Mouse (Mus musculus): ENCODE results near the gene Ttll1. TPM values are rescaled to one million over a fixed set of nuclear protein-coding genes. Genes with fewer than 3 reads are reported as not detected.

The Ttll1 gene
- polyA plus RNA-seq, 1 experiment from 2014 or later = 19.2 TPM

GRCm38 (mm10) chr15:83452219-83452760, 58.4 kb downstream of the Ttll1 start:
- ATAC-seq (ENCODE audit: insufficient number of reproducible peaks, insufficient read depth, low FRiP score, low read depth) = no peak
- peaks cover 26% of the 10 kb centered on the region for H3K4me1 ChIP-seq (ENCODE audit: control insufficient read depth, insufficient read depth, low read length)
- no peaks in the 10 kb centered on the region for H3K36me3 ChIP-seq (ENCODE audit: control insufficient read depth, insufficient read depth, low read length)
- peak overlapping the region; percentile 34; the same call in 1 of the 2 replicates for H3K27ac ChIP-seq (ENCODE audit: low read length)
- H3K9me3 ChIP-seq (ENCODE audit: control insufficient read depth, low read depth, low read length) = no peaks in the 10 kb centered on the region
- no peak overlapping the region for H3K9ac ChIP-seq (replicated peaks; ENCODE audit: low read depth, low read length)
- WGBS = 74% methylated on average over 7 of the region's 7 CpGs
- no peaks in the 10 kb centered on the region for H3K27me3 ChIP-seq (ENCODE audit: control insufficient read depth, insufficient read depth, low read length)
- H3K4me2 ChIP-seq (replicated peaks; ENCODE audit: low read depth, low read length) = no peak overlapping the region
- no peak overlapping the region for H3K4me3 ChIP-seq (ENCODE audit: low read depth, low read length)

GRCm38 (mm10) chr15:83451621-83452210, 59.0 kb downstream of the Ttll1 start:
- no peaks in the 10 kb centered on the region for H3K9me3 ChIP-seq (ENCODE audit: control insufficient read depth, low read depth, low read length)
- no peak overlapping the region for H3K4me2 ChIP-seq (replicated peaks; ENCODE audit: low read depth, low read length)
- H3K4me1 ChIP-seq (ENCODE audit: control insufficient read depth, insufficient read depth, low read length) = peaks cover 29% of the 10 kb centered on the region
- no peak overlapping the region for H3K4me3 ChIP-seq (ENCODE audit: low read depth, low read length)
- H3K27ac ChIP-seq (ENCODE audit: low read length) = peak overlapping the region; percentile 34; the same call in 1 of the 2 replicates
- peak; percentile 49; the same call in 1 of the 2 replicates for ATAC-seq (ENCODE audit: insufficient number of reproducible peaks, insufficient read depth, low FRiP score, low read depth)
- H3K27me3 ChIP-seq (ENCODE audit: control insufficient read depth, insufficient read depth, low read length) = no peaks in the 10 kb centered on the region
- no peak overlapping the region for H3K9ac ChIP-seq (replicated peaks; ENCODE audit: low read depth, low read length)
- WGBS = 58% methylated on average over 7 of the region's 7 CpGs
- no peaks in the 10 kb centered on the region for H3K36me3 ChIP-seq (ENCODE audit: control insufficient read depth, insufficient read depth, low read length)

- Histone ChIP-seq H3K27ac (ENCODE audit: low read length) (no peak overlapping the region), H3K36me3 (ENCODE audit: control insufficient read depth, insufficient read depth, low read length) (no peaks in the 10 kb centered on the region), H3K27me3 (ENCODE audit: control insufficient read depth, insufficient read depth, low read length) (no peaks in the 10 kb centered on the region), H3K9me3 (ENCODE audit: control insufficient read depth, low read depth, low read length) (no peaks in the 10 kb centered on the region), H3K4me3 (ENCODE audit: low read depth, low read length) (no peak overlapping the region), H3K4me2 (replicated peaks; ENCODE audit: low read depth, low read length) (no peak overlapping the region), H3K4me1 (ENCODE audit: control insufficient read depth, insufficient read depth, low read length) (peaks cover 40% of the 10 kb centered on the region), H3K9ac (replicated peaks; ENCODE audit: low read depth, low read length) (no peak overlapping the region)
- 92% methylated on average over 2 of the region's 2 CpGs for WGBS
- no peak for ATAC-seq (ENCODE audit: insufficient number of reproducible peaks, insufficient read depth, low FRiP score, low read depth)
These were observed 60.7 kb downstream of the Ttll1 start for GRCm38 (mm10) chr15:83450007-83450406.

GRCm38 (mm10) chr15:83448646-83449045, 62.0 kb downstream of the Ttll1 start:
- Histone ChIP-seq H3K9ac (replicated peaks; ENCODE audit: low read depth, low read length) (no peak overlapping the region), H3K9me3 (ENCODE audit: control insufficient read depth, low read depth, low read length) (no peaks in the 10 kb centered on the region), H3K36me3 (ENCODE audit: control insufficient read depth, insufficient read depth, low read length) (no peaks in the 10 kb centered on the region), H3K4me3 (ENCODE audit: low read depth, low read length) (no peak overlapping the region), H3K27ac (ENCODE audit: low read length) (no peak overlapping the region), H3K4me1 (ENCODE audit: control insufficient read depth, insufficient read depth, low read length) (peaks cover 44% of the 10 kb centered on the region), H3K27me3 (ENCODE audit: control insufficient read depth, insufficient read depth, low read length) (no peaks in the 10 kb centered on the region), H3K4me2 (replicated peaks; ENCODE audit: low read depth, low read length) (no peak overlapping the region)
- ATAC-seq (ENCODE audit: insufficient number of reproducible peaks, insufficient read depth, low FRiP score, low read depth) = no peak
- whole genome bisulfite sequencing = 57% methylated on average over 5 of the region's 5 CpGs

- Histone ChIP-seq H3K9ac (replicated peaks; ENCODE audit: low read depth, low read length) (no peak overlapping the region), H3K36me3 (ENCODE audit: control insufficient read depth, insufficient read depth, low read length) (no peaks in the 10 kb centered on the region), H3K9me3 (ENCODE audit: control insufficient read depth, low read depth, low read length) (no peaks in the 10 kb centered on the region), H3K27me3 (ENCODE audit: control insufficient read depth, insufficient read depth, low read length) (no peaks in the 10 kb centered on the region), H3K27ac (ENCODE audit: low read length) (no peak overlapping the region; the same call in 1 of the 2 replicates), H3K4me2 (replicated peaks; ENCODE audit: low read depth, low read length) (no peak overlapping the region), H3K4me3 (ENCODE audit: low read depth, low read length) (no peak overlapping the region), H3K4me1 (ENCODE audit: control insufficient read depth, insufficient read depth, low read length) (peaks cover 44% of the 10 kb centered on the region)
- no peak for ATAC-seq (ENCODE audit: insufficient number of reproducible peaks, insufficient read depth, low FRiP score, low read depth)
- 44% methylated on average over 10 of the region's 10 CpGs for WGBS
These were observed 62.7 kb downstream of the Ttll1 start for GRCm38 (mm10) chr15:83447791-83448544.

GRCm38 (mm10) chr15:83445908-83446307, 64.8 kb downstream of the Ttll1 start:
- peak; percentile 50; the same call in 1 of the 2 replicates for ATAC-seq (ENCODE audit: insufficient number of reproducible peaks, insufficient read depth, low FRiP score, low read depth)
- 46% methylated on average over 2 of the region's 2 CpGs for WGBS
- H3K4me2 ChIP-seq (replicated peaks; ENCODE audit: low read depth, low read length) = no peak overlapping the region

GRCm38 (mm10) chr15:83445383-83445782, 65.3 kb downstream of the Ttll1 start:
- WGBS = 70% methylated on average over 5 of the region's 5 CpGs
- no peak overlapping the region for H3K27ac ChIP-seq (ENCODE audit: low read length)
- no peaks in the 10 kb centered on the region for H3K9me3 ChIP-seq (ENCODE audit: control insufficient read depth, low read depth, low read length)
- no peak overlapping the region for H3K9ac ChIP-seq (replicated peaks; ENCODE audit: low read depth, low read length)
- H3K4me2 ChIP-seq (replicated peaks; ENCODE audit: low read depth, low read length) = no peak overlapping the region
- no peak overlapping the region for H3K4me3 ChIP-seq (ENCODE audit: low read depth, low read length)
- no peaks in the 10 kb centered on the region for H3K27me3 ChIP-seq (ENCODE audit: control insufficient read depth, insufficient read depth, low read length)
- no peak for ATAC-seq (ENCODE audit: insufficient number of reproducible peaks, insufficient read depth, low FRiP score, low read depth)
- H3K4me1 ChIP-seq (ENCODE audit: control insufficient read depth, insufficient read depth, low read length) = peaks cover 34% of the 10 kb centered on the region
- H3K36me3 ChIP-seq (ENCODE audit: control insufficient read depth, insufficient read depth, low read length) = no peaks in the 10 kb centered on the region

More at GRCm38 (mm10) chr15:83445908-83446307, 64.8 kb downstream of the Ttll1 start:
- Histone ChIP-seq H3K9ac (replicated peaks; ENCODE audit: low read depth, low read length) (no peak overlapping the region), H3K27me3 (ENCODE audit: control insufficient read depth, insufficient read depth, low read length) (no peaks in the 10 kb centered on the region), H3K4me3 (ENCODE audit: low read depth, low read length) (no peak overlapping the region), H3K27ac (ENCODE audit: low read length) (no peak overlapping the region), H3K36me3 (ENCODE audit: control insufficient read depth, insufficient read depth, low read length) (no peaks in the 10 kb centered on the region), H3K4me1 (ENCODE audit: control insufficient read depth, insufficient read depth, low read length) (peaks cover 34% of the 10 kb centered on the region), H3K9me3 (ENCODE audit: control insufficient read depth, low read depth, low read length) (no peaks in the 10 kb centered on the region)

GRCm38 (mm10) chr15:83444425-83444824, 66.3 kb downstream of the Ttll1 start:
- peaks cover 34% of the 10 kb centered on the region for H3K4me1 ChIP-seq (ENCODE audit: control insufficient read depth, insufficient read depth, low read length)
- no peak overlapping the region for H3K27ac ChIP-seq (ENCODE audit: low read length)
- no peaks in the 10 kb centered on the region for H3K27me3 ChIP-seq (ENCODE audit: control insufficient read depth, insufficient read depth, low read length)
- H3K9ac ChIP-seq (replicated peaks; ENCODE audit: low read depth, low read length) = no peak overlapping the region
- no peaks in the 10 kb centered on the region for H3K9me3 ChIP-seq (ENCODE audit: control insufficient read depth, low read depth, low read length)
- no peak overlapping the region for H3K4me3 ChIP-seq (ENCODE audit: low read depth, low read length)
- WGBS = 41% methylated on average over 6 of the region's 6 CpGs
- no peak overlapping the region for H3K4me2 ChIP-seq (replicated peaks; ENCODE audit: low read depth, low read length)
- no peaks in the 10 kb centered on the region for H3K36me3 ChIP-seq (ENCODE audit: control insufficient read depth, insufficient read depth, low read length)
- no peak for ATAC-seq (ENCODE audit: insufficient number of reproducible peaks, insufficient read depth, low FRiP score, low read depth)
